Mouse (Mus musculus): ENCODE data around the gene Dhrs4. TPM values are rescaled to one million over a fixed set of nuclear protein-coding genes. Genes with fewer than 3 reads are reported as not detected.
A peak's percentile ranks its signal among the peaks of the same experiment; 100 is the strongest.

Gene Dhrs4
- polyA plus RNA-seq, 1 experiment from 2014 or later: 58.3 TPM

DNA sequence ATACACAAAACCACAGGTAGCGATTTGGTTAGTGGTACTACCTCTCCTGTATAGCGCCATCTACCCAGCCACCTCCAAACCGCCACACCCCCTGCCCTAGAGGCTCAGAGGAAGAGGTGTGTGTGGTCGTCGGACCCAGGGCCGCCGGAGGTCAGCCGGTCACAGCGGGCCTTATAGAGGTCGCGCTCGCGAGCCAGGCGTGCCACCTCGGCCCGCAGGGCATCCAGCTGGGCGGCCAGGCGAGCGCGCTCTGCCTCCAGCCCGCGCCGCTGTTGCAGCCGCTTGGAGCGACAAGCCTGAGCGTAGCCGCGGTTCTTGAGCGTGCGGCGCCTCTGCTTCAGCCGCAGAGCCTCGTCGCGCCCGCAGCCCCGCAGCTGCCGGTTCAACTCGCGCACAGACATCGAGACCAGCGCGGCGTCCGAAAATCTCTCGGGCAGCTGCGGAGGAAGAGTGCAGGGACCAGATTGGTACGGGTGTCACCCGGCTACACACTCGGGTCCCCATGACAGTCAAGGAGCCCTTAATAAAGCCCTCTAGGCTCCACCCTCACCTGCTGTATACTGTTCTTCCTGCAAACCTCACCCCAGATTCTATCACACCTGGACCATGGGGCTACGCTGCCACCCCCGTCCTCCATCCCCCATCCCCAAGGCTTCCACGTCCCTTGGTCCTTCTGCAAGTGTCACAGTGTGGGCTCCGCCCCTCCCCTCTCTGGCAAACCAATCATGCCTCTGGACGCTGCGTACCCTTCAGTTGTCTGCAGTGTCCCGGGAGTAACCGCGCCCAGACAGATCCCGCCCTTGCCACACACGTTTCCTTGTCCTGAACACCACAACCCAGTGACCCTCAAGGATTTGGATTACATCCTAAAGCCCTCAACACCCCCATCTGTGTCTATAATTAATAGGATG is 42.1 kb downstream of the Dhrs4 start:
- H3K4me1 ChIP-seq (ENCODE audit: control insufficient read depth, insufficient read depth, low read length): peaks cover 4% of the 10 kb centered on the region
- peak overlapping the region; percentile 43 for H3K9ac ChIP-seq (replicated peaks; ENCODE audit: low read length)
- H3K27me3 ChIP-seq (ENCODE audit: control insufficient read depth, insufficient read depth, low read length): peaks cover 19% of the 10 kb centered on the region
- no peak overlapping the region for H3K27ac ChIP-seq (replicated peaks; ENCODE audit: low read depth, low read length)
- ATAC-seq (replicated peaks; ENCODE audit: insufficient number of reproducible peaks, low FRiP score, low TSS enrichment, low read depth): peak; percentile 49; the same call in 1 of the 2 replicates
- H3K4me3 ChIP-seq (ENCODE audit: low read depth, low read length): peak overlapping the region; percentile 43
- DNase-seq (ENCODE audit: low spot score): peak; percentile 54
- H3K4me2 ChIP-seq (ENCODE audit: low read depth, low read length): peak overlapping the region; percentile 93
- WGBS: under 1% methylated on average over 60 of the region's 61 CpGs
- H3K36me3 ChIP-seq (replicated peaks; ENCODE audit: control insufficient read depth, insufficient read depth, low read depth, low read length): no peaks in the 10 kb centered on the region
- no peaks in the 10 kb centered on the region for H3K9me3 ChIP-seq (replicated peaks; ENCODE audit: control insufficient read depth, low read length)

- Histone ChIP-seq H3K4me3 (ENCODE audit: low read depth, low read length) (no peak overlapping the region), H3K36me3 (replicated peaks; ENCODE audit: control insufficient read depth, insufficient read depth, low read depth, low read length) (no peaks in the 10 kb centered on the region), H3K9me3 (replicated peaks; ENCODE audit: control insufficient read depth, low read length) (no peaks in the 10 kb centered on the region), H3K9ac (replicated peaks; ENCODE audit: low read length) (no peak overlapping the region), H3K27me3 (ENCODE audit: control insufficient read depth, insufficient read depth, low read length) (peaks cover 19% of the 10 kb centered on the region), H3K4me1 (ENCODE audit: control insufficient read depth, insufficient read depth, low read length) (peaks cover 4% of the 10 kb centered on the region), H3K4me2 (ENCODE audit: low read depth, low read length) (no peak overlapping the region), H3K27ac (replicated peaks; ENCODE audit: low read depth, low read length) (no peak overlapping the region)
- no peak for ATAC-seq (replicated peaks; ENCODE audit: insufficient number of reproducible peaks, low FRiP score, low TSS enrichment, low read depth)
- no peak for DNase-seq (ENCODE audit: low spot score)
- 68% methylated on average over 4 of the region's 4 CpGs for WGBS
Observed at GRCm38 (mm10) chr14:55524062-55524461, 45.5 kb downstream of the Dhrs4 start.

DNA sequence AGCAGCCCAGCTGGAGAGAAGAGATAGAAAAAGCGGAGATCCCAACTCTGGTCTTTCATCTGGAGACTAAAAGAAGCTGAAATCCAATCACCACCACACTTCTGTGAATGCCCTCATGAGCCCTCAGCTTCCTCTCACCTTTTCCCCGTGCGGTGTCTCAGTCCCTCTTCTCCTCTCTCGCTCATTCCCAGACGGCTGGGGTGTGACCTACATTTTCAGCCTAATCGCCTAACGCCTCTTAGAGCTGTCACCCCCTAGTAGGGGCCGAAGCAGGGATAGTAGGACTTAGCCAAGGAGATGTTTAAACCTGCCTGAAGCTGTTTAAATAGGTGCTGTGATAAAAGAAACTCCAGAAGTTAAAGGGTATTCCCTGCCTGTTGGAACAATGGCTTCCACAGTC is 46.2 kb downstream of the Dhrs4 start, which contains the start of gene Nrl:
Nrl (minus strand) TSS at position 197 of the 400 bp plus-strand sequence.
- H3K36me3 ChIP-seq (replicated peaks; ENCODE audit: control insufficient read depth, insufficient read depth, low read depth, low read length): no peaks in the 10 kb centered on the region
- H3K27me3 ChIP-seq (ENCODE audit: control insufficient read depth, insufficient read depth, low read length): peaks cover 16% of the 10 kb centered on the region

GRCm38 (mm10) chr14:55526674-55527073 is 48.1 kb downstream of the Dhrs4 start:
- 87% methylated on average over 2 of the region's 2 CpGs for WGBS
- Histone ChIP-seq H3K4me3 (ENCODE audit: low read depth, low read length) (no peak overlapping the region), H3K27me3 (ENCODE audit: control insufficient read depth, insufficient read depth, low read length) (peaks cover 7% of the 10 kb centered on the region), H3K27ac (replicated peaks; ENCODE audit: low read depth, low read length) (no peak overlapping the region), H3K9ac (replicated peaks; ENCODE audit: low read length) (no peak overlapping the region), H3K9me3 (replicated peaks; ENCODE audit: control insufficient read depth, low read length) (no peaks in the 10 kb centered on the region), H3K36me3 (replicated peaks; ENCODE audit: control insufficient read depth, insufficient read depth, low read depth, low read length) (no peaks in the 10 kb centered on the region), H3K4me2 (ENCODE audit: low read depth, low read length) (no peak overlapping the region), H3K4me1 (ENCODE audit: control insufficient read depth, insufficient read depth, low read length) (no peaks in the 10 kb centered on the region)
- ATAC-seq (replicated peaks; ENCODE audit: insufficient number of reproducible peaks, low FRiP score, low TSS enrichment, low read depth) (no peak), DNase-seq (ENCODE audit: low spot score) (no peak)

More for the DNA sequence above, 46.2 kb downstream of the Dhrs4 start, which contains the start of gene Nrl:
- no peak within 1 kb of the TSS for H3K27ac ChIP-seq (replicated peaks; ENCODE audit: low read depth, low read length)
- WGBS: 35% methylated on average over 8 of the region's 8 CpGs
- H3K9ac ChIP-seq (replicated peaks; ENCODE audit: low read length): no peak within 1 kb of the TSS
- H3K4me3 ChIP-seq (ENCODE audit: low read depth, low read length): no peak within 1 kb of the TSS
- no peaks in the 10 kb centered on the region for H3K9me3 ChIP-seq (replicated peaks; ENCODE audit: control insufficient read depth, low read length)
- peaks cover 4% of the 10 kb centered on the region for H3K4me1 ChIP-seq (ENCODE audit: control insufficient read depth, insufficient read depth, low read length)
- no peak for DNase-seq (ENCODE audit: low spot score)
- ATAC-seq (replicated peaks; ENCODE audit: insufficient number of reproducible peaks, low FRiP score, low TSS enrichment, low read depth): no peak
- H3K4me2 ChIP-seq (ENCODE audit: low read depth, low read length): no peak within 1 kb of the TSS

DNA sequence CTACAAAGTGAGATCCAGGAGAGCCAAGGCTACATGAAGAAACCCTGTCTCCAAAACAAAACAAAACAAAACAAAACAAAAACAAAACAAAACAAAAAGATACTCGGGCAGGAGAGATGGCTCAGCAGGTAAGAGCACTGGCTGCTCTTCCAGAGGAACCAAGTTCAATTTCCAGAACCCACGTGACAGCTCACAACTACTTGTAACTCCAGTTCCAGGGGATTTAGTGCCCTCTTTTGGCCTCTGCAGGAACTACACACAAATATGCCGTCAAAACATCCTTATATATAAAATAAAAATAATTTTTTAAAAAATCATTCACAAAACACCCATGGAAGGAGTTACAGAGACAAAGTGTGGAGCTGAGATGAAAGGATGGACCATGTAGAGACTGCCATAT is 49.4 kb downstream of the Dhrs4 start:
- H3K4me3 ChIP-seq (ENCODE audit: low read depth, low read length): no peak overlapping the region
- H3K27ac ChIP-seq (replicated peaks; ENCODE audit: low read depth, low read length): no peak overlapping the region
- H3K4me1 ChIP-seq (ENCODE audit: control insufficient read depth, insufficient read depth, low read length): no peaks in the 10 kb centered on the region
- H3K36me3 ChIP-seq (replicated peaks; ENCODE audit: control insufficient read depth, insufficient read depth, low read depth, low read length): no peaks in the 10 kb centered on the region
- H3K9me3 ChIP-seq (replicated peaks; ENCODE audit: control insufficient read depth, low read length): no peaks in the 10 kb centered on the region
- DNase-seq (ENCODE audit: low spot score): peak; percentile 56
- H3K9ac ChIP-seq (replicated peaks; ENCODE audit: low read length): no peak overlapping the region
- H3K27me3 ChIP-seq (ENCODE audit: control insufficient read depth, insufficient read depth, low read length): no peaks in the 10 kb centered on the region
- no peak for ATAC-seq (replicated peaks; ENCODE audit: insufficient number of reproducible peaks, low FRiP score, low TSS enrichment, low read depth)
- 22% methylated on average over 3 of the region's 3 CpGs for WGBS
- no peak overlapping the region for H3K4me2 ChIP-seq (ENCODE audit: low read depth, low read length)

- peak; percentile 42 for DNase-seq (ENCODE audit: low spot score)
- Histone ChIP-seq H3K4me1 (ENCODE audit: control insufficient read depth, insufficient read depth, low read length) (no peaks in the 10 kb centered on the region), H3K9me3 (replicated peaks; ENCODE audit: control insufficient read depth, low read length) (no peaks in the 10 kb centered on the region), H3K27ac (replicated peaks; ENCODE audit: low read depth, low read length) (no peak overlapping the region), H3K4me2 (ENCODE audit: low read depth, low read length) (no peak overlapping the region), H3K9ac (replicated peaks; ENCODE audit: low read length) (no peak overlapping the region), H3K27me3 (ENCODE audit: control insufficient read depth, insufficient read depth, low read length) (no peaks in the 10 kb centered on the region), H3K4me3 (ENCODE audit: low read depth, low read length) (no peak overlapping the region), H3K36me3 (replicated peaks; ENCODE audit: control insufficient read depth, insufficient read depth, low read depth, low read length) (no peaks in the 10 kb centered on the region)
- no peak for ATAC-seq (replicated peaks; ENCODE audit: insufficient number of reproducible peaks, low FRiP score, low TSS enrichment, low read depth)
- WGBS: 49% methylated on average over 6 of the region's 6 CpGs
Observed at GRCm38 (mm10) chr14:55536116-55536745, 57.7 kb downstream of the Dhrs4 start.
